23 mouse cellular contexts compared by ENCODE assay signal in the genomic region with DNA sequence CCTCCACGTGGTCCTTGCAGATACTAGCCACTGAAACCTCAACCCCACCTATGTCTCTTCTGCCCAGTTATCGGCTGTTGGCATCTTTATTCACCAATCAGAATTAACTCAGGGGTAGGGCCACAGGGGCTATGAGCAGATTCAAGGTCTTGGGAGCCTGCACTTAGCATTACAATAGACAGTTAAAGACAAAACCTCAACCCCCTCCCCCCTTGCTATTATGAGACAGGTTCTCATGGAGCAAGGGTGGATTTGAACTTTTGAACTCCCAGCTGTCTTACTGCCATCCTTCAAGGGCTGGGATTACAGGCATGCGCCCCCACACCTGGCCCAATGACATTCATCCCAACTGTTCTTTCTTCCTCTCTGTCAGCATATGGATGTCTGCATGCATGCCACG. TPM values are rescaled to one million over a fixed set of nuclear protein-coding genes. Genes with fewer than 3 reads are reported as not detected.
"Had no signal": no experiment of that assay in that cellular context is flagged by ENCODE, and none has a peak within 500 bp of the region (broad histone marks: within the 10 kb centered on the region; RNA-seq: fewer than 3 reads in every experiment).

No protein-coding gene starts in this region.

- H3K36me3 ChIP-seq: lung, embryonic 15.5 days; midbrain, embryonic 13.5 days; midbrain, embryonic 15.5 days; neural tube, embryonic 12.5 days; stomach, embryonic 15.5 days had no signal

- H3K27ac ChIP-seq: lung, embryonic 15.5 days; macrophage; midbrain, embryonic 13.5 days; midbrain, embryonic 15.5 days; neural tube, embryonic 12.5 days; stomach, embryonic 15.5 days; stomach, postnatal 0 days had no signal

- H3K9me3 ChIP-seq: lung, embryonic 15.5 days; midbrain, embryonic 13.5 days; midbrain, embryonic 15.5 days; neural tube, embryonic 12.5 days; stomach, embryonic 15.5 days had no signal

- H3K27me3 ChIP-seq: lung, embryonic 15.5 days; midbrain, embryonic 13.5 days; midbrain, embryonic 15.5 days; neural tube, embryonic 12.5 days; stomach, embryonic 15.5 days had no signal

- DNase-seq: lung, adult 2 months; lung, postnatal 36 days; right cerebral cortex, postnatal 14 days; thymus, adult 2 months; thymus, postnatal 25 days; thymus, postnatal 4 days had no signal

- H3K4me1 ChIP-seq: lung, embryonic 15.5 days; midbrain, embryonic 13.5 days; midbrain, embryonic 15.5 days; neural tube, embryonic 12.5 days; stomach, embryonic 15.5 days had no signal

- H3K9ac ChIP-seq: lung, embryonic 15.5 days; midbrain, embryonic 13.5 days; midbrain, embryonic 15.5 days; neural tube, embryonic 12.5 days; stomach, embryonic 15.5 days had no signal

- H3K4me2 ChIP-seq: lung, embryonic 15.5 days; midbrain, embryonic 11.5 days; midbrain, embryonic 13.5 days; midbrain, embryonic 15.5 days; neural tube, embryonic 12.5 days; stomach, embryonic 15.5 days had no signal

- H3K4me3 ChIP-seq: lung, embryonic 15.5 days; megakaryocyte, embryonic 14.5 days; midbrain, embryonic 13.5 days; midbrain, embryonic 15.5 days; neural tube, embryonic 12.5 days; stomach, embryonic 15.5 days had no signal

- ATAC-seq: lung, postnatal 0 days; midbrain, embryonic 13.5 days; midbrain, embryonic 15.5 days had no signal

RNA-seq across cellular contexts. Expression of gene Caln1, which starts 6.1 kb away (rescaled TPM):
- total RNA-seq: megakaryocyte progenitor cell, adult 5-6 weeks; monocyte, adult 5-6 weeks; neutrophil, adult 5-6 weeks had no signal
- polyA plus RNA-seq: liver, embryonic 16.5 days; lung, adult 2 months; lung, postnatal 0 days; macrophage; spleen, adult 2 months had no signal

RNA-seq across cellular contexts. Expression of gene A330070K13Rik, which starts 21.3 kb away (rescaled TPM):
- total RNA-seq: megakaryocyte progenitor cell, adult 5-6 weeks; midbrain, postnatal 0 days; monocyte, adult 5-6 weeks; neutrophil, adult 5-6 weeks had no signal
- polyA plus RNA-seq: liver, embryonic 16.5 days; lung, adult 2 months; lung, embryonic 15.5 days; lung, postnatal 0 days; macrophage; midbrain, embryonic 11.5 days; midbrain, embryonic 13.5 days; midbrain, embryonic 15.5 days; neural tube, embryonic 12.5 days; spleen, adult 2 months; stomach, embryonic 15.5 days; stomach, postnatal 0 days; thymus, adult 2 months; urinary bladder, adult 2 months had no signal
